8 mouse cellular contexts compared by ENCODE assay signal in genomic region chr10:63156919-63157318, GRCm38 (mm10). TPM values are rescaled to one million over a fixed set of nuclear protein-coding genes. Genes with fewer than 3 reads are reported as not detected.
DNase-seq lines count a peak whose midpoint lies in the region; ATAC-seq lines count a peak whose summit lies in the region.
"Had no signal": no experiment of that assay in that cellular context is flagged by ENCODE, and none has a peak within 500 bp of the region (broad histone marks: within the 10 kb centered on the region; RNA-seq: fewer than 3 reads in every experiment).

No protein-coding gene starts in this region.

- no peak for ATAC-seq in hindbrain, embryonic 13.5 days (ENCODE audit: low FRiP score)

- no peak overlapping the region for H3K4me2 ChIP-seq in hindbrain, embryonic 13.5 days

- WGBS in hindbrain, embryonic 13.5 days = 80% methylated on average over 4 of the region's 4 CpGs

- DNase-seq in frontal cortex, postnatal 14 days (ENCODE audit: low spot score in 2 of 2) = peak; percentile 71 to 82
- peak; percentile 70 to 71 for DNase-seq in heart, adult 9 months (ENCODE audit: low spot score in 2 of 2)
- peak; percentile 22 to 43 for DNase-seq in layer of hippocampus, postnatal 10 days (ENCODE audit: low spot score in 2 of 2)
- peak; percentile 62 for DNase-seq in ovary, postnatal 36 days (ENCODE audit: low spot score)
- no peak for DNase-seq in thymus, postnatal 14 days
- no peak for DNase-seq in spleen, postnatal 10 days (ENCODE audit: low spot score in 2 of 2)

- no peaks in the 10 kb centered on the region for H3K36me3 ChIP-seq in hindbrain, embryonic 13.5 days

- H3K4me1 ChIP-seq in hindbrain, embryonic 13.5 days (replicated peaks) = no peaks in the 10 kb centered on the region

- H3K27ac ChIP-seq in hindbrain, embryonic 13.5 days = no peak overlapping the region

- H3K9ac ChIP-seq in hindbrain, embryonic 13.5 days = no peak overlapping the region

- H3K9me3 ChIP-seq in hindbrain, embryonic 13.5 days = no peaks in the 10 kb centered on the region

- no peaks in the 10 kb centered on the region for H3K27me3 ChIP-seq in hindbrain, embryonic 13.5 days

- no peak overlapping the region for H3K4me3 ChIP-seq in hindbrain, embryonic 13.5 days

RNA-seq across cellular contexts. Expression of gene Mypn, which starts 46.8 kb away (rescaled TPM):
- 1 to 10 TPM; 3.7 to 4.2 TPM for total RNA-seq in layer of hippocampus, postnatal 10 days (2021)
- 0.17 and 0.57 TPM in 2 replicates for polyA plus RNA-seq in hindbrain, embryonic 13.5 days (2015; fragmentation: Nextera tagmentation; extraction: Ambion mirVana)

RNA-seq across cellular contexts. Expression of gene Atoh7, which starts 57.5 kb away (rescaled TPM):
- total RNA-seq in layer of hippocampus, postnatal 10 days (2021) = 1 to 10 TPM; 2.1 to 2.6 TPM
- 1.6 and 2.1 TPM in 2 replicates for polyA plus RNA-seq in hindbrain, embryonic 13.5 days (2015; fragmentation: Nextera tagmentation; extraction: Ambion mirVana)
- total RNA-seq: gastrocnemius, postnatal 4 days had no signal

Comparison
In these comparisons a context has a peak if more than half of its experiments do, and no peak if none do; other contexts are left out.
1. DNase-seq: peak in frontal cortex, postnatal 14 days (2 of 2), heart, adult 9 months (2 of 2), layer of hippocampus, postnatal 10 days (2 of 2) and ovary, postnatal 36 days (single experiment); none in thymus, postnatal 14 days (single experiment) and spleen, postnatal 10 days (0 of 2).